Mouse (Mus musculus): ENCODE results near the gene Ppp1r12c. TPM values are rescaled to one million over a fixed set of nuclear protein-coding genes. Genes with fewer than 3 reads are reported as not detected.
A peak's percentile ranks its signal among the peaks of the same experiment; 100 is the strongest.

Gene Ppp1r12c
- total RNA-seq, 2 experiments from 2014 or later: 106 to 112 TPM

DNA sequence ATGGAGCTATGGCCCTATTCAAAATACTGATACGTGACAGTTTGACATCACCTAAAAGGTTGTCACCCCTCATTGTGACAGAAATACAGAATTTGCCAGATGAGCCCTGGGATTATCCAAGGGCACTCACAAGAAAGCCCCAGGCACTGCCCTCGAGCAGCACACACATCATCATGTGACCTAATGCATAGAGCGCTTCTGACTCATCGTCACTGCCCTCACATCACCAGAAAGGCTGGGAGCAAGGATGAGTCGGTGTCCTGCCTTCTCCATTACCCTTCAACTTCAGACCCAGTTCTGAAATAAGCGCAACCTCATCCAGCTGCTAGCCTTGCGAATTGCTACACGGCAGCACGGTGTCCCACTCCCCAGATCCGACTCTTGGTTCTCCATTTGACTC is 60.9 kb downstream of the Ppp1r12c start:
- no peak for DNase-seq (ENCODE audit: low spot score in 2 of 2)

DNA sequence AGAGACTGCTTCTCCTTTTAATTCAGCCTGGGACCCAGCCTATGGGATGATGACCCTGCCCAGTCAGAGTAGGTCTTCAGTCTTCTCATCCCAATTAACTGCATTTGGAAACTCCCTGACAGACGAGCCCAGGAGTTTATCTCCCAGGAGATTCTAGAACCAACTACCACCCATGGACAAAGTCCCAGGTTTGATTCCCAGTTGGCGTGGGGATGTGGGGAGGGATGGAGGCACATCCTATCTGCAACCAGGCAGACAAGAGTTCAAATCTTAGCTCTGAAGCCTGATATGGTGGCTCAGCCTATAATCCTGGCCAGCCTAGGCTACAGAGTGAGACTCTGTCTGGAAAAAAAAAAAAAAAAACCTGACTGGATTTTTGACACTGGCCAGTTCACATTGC is 63.8 kb downstream of the Ppp1r12c start:
- DNase-seq (ENCODE audit: low spot score in 2 of 2): no peak

DNA sequence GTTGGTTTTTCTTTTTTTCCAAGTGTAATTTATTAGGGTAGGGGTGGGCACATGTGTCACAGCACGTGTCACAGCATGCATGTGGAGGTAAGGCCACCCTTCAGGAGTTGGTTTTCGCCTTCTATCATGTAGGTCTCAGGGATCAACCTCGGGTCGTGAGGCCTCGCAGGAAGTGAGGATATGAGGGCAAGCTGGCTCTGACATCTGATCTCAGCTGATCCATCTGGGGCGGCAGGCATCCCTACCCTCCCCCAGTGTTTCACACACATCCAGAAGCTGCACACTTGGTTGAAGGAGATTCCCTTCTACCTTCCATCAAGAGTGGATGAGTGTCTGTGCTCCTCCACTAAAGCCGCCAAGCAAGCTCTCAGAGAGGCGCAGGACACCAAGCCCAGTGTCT is 69.5 kb downstream of the Ppp1r12c start:
- no peak for DNase-seq (ENCODE audit: low spot score in 2 of 2)

DNA sequence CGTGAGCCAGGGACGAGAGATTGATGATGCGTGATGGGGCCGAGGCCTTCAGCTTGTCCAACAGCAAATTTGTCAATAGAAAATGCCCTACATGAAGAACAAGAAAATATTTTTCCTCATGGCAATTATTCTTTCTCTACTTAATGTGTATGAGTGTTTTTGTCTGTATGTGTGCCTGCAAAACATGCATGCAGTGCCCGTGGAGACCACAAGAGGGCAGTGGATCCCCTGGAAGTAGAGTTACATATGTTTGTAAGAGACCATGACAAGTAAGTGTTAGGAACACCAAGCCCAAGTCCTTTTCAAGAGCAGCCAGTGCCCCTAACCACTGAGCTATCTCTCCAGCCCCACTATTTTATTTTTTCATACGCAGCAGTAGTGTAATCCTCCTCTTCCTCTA is 69.9 kb downstream of the Ppp1r12c start:
- DNase-seq (ENCODE audit: low spot score in 2 of 2): peak; percentile 28 to 42

Small RNA genes lying within 50 kb of the gene (microRNA-seq; reads per million reads assigned to microRNA genes)
- not detected for gene Gm24605

Other genes starting within 250 kb of the Ppp1r12c start
- gene Ncr1, start 164.0 kb downstream of the Ppp1r12c start, total RNA-seq (2021): under 1 TPM in 1 of 2 experiments, not detected in 1; 0.20 TPM
- gene Gp6, start 103.9 kb downstream of the Ppp1r12c start, total RNA-seq (2021): under 1 TPM; 0.11 to 0.40 TPM
- 10 to 100 TPM; 31.7 to 34.3 TPM for gene Rdh13, start 56.0 kb downstream of the Ppp1r12c start, total RNA-seq (2021)
- gene Eps8l1, start 41.0 kb downstream of the Ppp1r12c start, total RNA-seq (2021): 1 to 10 TPM; 7.8 to 9.3 TPM
- 10 to 100 TPM in 1 of 2 experiments, 1 to 10 TPM in 1; 8.1 to 21.0 TPM for gene Tnnt1, start 14.7 kb upstream of the Ppp1r12c start, total RNA-seq (2021)
- 1 to 10 TPM; 1.0 to 1.7 TPM for gene Tnni3, start 22.5 kb upstream of the Ppp1r12c start, total RNA-seq (2021)
- gene Dnaaf3, start 30.8 kb upstream of the Ppp1r12c start, total RNA-seq (2021): 1 to 10 TPM in 1 of 2 experiments, under 1 TPM in 1; 0.95 to 1.1 TPM
- gene Syt5, start 45.9 kb upstream of the Ppp1r12c start, total RNA-seq (2021): 10 to 100 TPM; 16.8 to 18.2 TPM
- under 1 TPM in 1 of 2 experiments, not detected in 1; 0.23 TPM for gene Ptprh, start 102.4 kb upstream of the Ppp1r12c start, total RNA-seq (2021)
- 10 to 100 TPM; 12.8 to 16.6 TPM for gene Tmem86b, start 129.7 kb upstream of the Ppp1r12c start, total RNA-seq (2021)
- 100 to 1,000 TPM in 1 of 2 experiments, 10 to 100 TPM in 1; 98.4 to 103 TPM for gene Ppp6r1, start 157.3 kb upstream of the Ppp1r12c start, total RNA-seq (2021)
- 10 to 100 TPM; 41.3 to 43.6 TPM for gene Hspbp1, start 183.4 kb upstream of the Ppp1r12c start, total RNA-seq (2021)
- 10 to 100 TPM; 14.4 to 17.0 TPM for gene Brsk1, start 188.9 kb upstream of the Ppp1r12c start, total RNA-seq (2021)
- gene Tmem150b, start 223.6 kb upstream of the Ppp1r12c start, total RNA-seq (2021): under 1 TPM; 0.11 to 0.25 TPM
- 10 to 100 TPM; 89.8 to 94.8 TPM for gene Kmt5c, start 238.4 kb upstream of the Ppp1r12c start, total RNA-seq (2021)